Mouse (Mus musculus) heart, postnatal 25 days (tissue): ENCODE measurements around the gene Cdr2l. TPM values are rescaled to one million over a fixed set of nuclear protein-coding genes. Genes with fewer than 3 reads are reported as not detected.
"Not testable (repeated sequence)": the region's sequence is repeated elsewhere in the genome, so short reads cannot be mapped to it uniquely, and the experiment has no call there.

Experiments used
- DNase-seq: peaks from one replicate; pipeline ENCODE4 v3.0.0; 2022; ENCODE audit warnings: low spot score
- intact Hi-C: fragments of 180-260 bp; cut with DNase I; formaldehyde crosslinking; loops from one replicate; pipeline ENCODE4 v1.15.1; 2025
- total RNA-seq, 2 experiments: library from RNA; stranded (reverse); gene quantifications; 2 replicates each; pipeline ENCODE4 v1.2.3; 2021

Cdr2l gene
- total RNA-seq, 2 experiments from 2014 or later, result 5.5 to 6.6 TPM

GRCm38 (mm10) chr11:115367395-115367944 is 14.2 kb upstream of the Cdr2l start, which contains the start of gene Hid1:
Gene Hid1, minus strand, starts transcription at chr11:115367756.
- intact Hi-C loops, result no loop called here
- peak; percentile 69 for DNase-seq

GRCm38 (mm10) chr11:115370368-115370767 is 11.3 kb upstream of the Cdr2l start:
- intact Hi-C loops, result no loop called here
- DNase-seq, result no peak

- no peak for DNase-seq
- intact Hi-C loops, result no loop called here
Measured at GRCm38 (mm10) chr11:115371354-115371753, 10.4 kb upstream of the Cdr2l start.

GRCm38 (mm10) chr11:115372015-115372414 is 9.7 kb upstream of the Cdr2l start:
- DNase-seq, result no peak
- intact Hi-C loops, result no loop called here

- no peak for DNase-seq
- intact Hi-C loops, result no loop called here
Measured at GRCm38 (mm10) chr11:115372737-115373136, 9.0 kb upstream of the Cdr2l start.

- intact Hi-C loops, result no loop called here
- DNase-seq, result peak; percentile 63
Measured at GRCm38 (mm10) chr11:115373805-115374694, 7.7 kb upstream of the Cdr2l start.

- intact Hi-C loops, result no loop called here
- DNase-seq, result no peak
Measured at GRCm38 (mm10) chr11:115374695-115375425, 6.9 kb upstream of the Cdr2l start.

- DNase-seq, result no peak
- intact Hi-C loops, result no loop called here
Measured at GRCm38 (mm10) chr11:115376722-115377121, 5.0 kb upstream of the Cdr2l start.

GRCm38 (mm10) chr11:115377254-115377653 is 4.5 kb upstream of the Cdr2l start:
- intact Hi-C loops, result no loop called here
- DNase-seq, result no peak

GRCm38 (mm10) chr11:115377854-115378253 is 3.9 kb upstream of the Cdr2l start:
- intact Hi-C loops, result no loop called here
- no peak for DNase-seq

- intact Hi-C loops, result no loop called here
Measured at GRCm38 (mm10) chr11:115381276-115381675, 440 bp upstream of the Cdr2l start.

GRCm38 (mm10) chr11:115382891-115383290 is 1.2 kb downstream of the Cdr2l start:
- DNase-seq, result no peak
- intact Hi-C loops, result no loop called here

More at GRCm38 (mm10) chr11:115381276-115381675, 440 bp upstream of the Cdr2l start:
- DNase-seq, result no peak

- DNase-seq, result no peak
- intact Hi-C loops, result no loop called here
Measured at GRCm38 (mm10) chr11:115383701-115384474, 2.2 kb downstream of the Cdr2l start.

- DNase-seq, result no peak
- intact Hi-C loops, result no loop called here
Measured at GRCm38 (mm10) chr11:115384587-115384986, 2.9 kb downstream of the Cdr2l start.

- intact Hi-C loops, DNase-seq: not testable (repeated sequence)
Measured at GRCm38 (mm10) chr11:115386859-115387258, 5.1 kb downstream of the Cdr2l start.

- intact Hi-C loops, result no loop called here
Measured at GRCm38 (mm10) chr11:115391358-115391757, 9.6 kb downstream of the Cdr2l start.

GRCm38 (mm10) chr11:115393721-115394325 is 12.1 kb downstream of the Cdr2l start:
- intact Hi-C loops, result no loop called here

More at GRCm38 (mm10) chr11:115391358-115391757, 9.6 kb downstream of the Cdr2l start:
- DNase-seq, result no peak

GRCm38 (mm10) chr11:115398085-115398484 is 16.4 kb downstream of the Cdr2l start:
- no peak for DNase-seq
- intact Hi-C loops, result no loop called here

More at GRCm38 (mm10) chr11:115393721-115394325, 12.1 kb downstream of the Cdr2l start:
- no peak for DNase-seq

- intact Hi-C loops, result no loop called here
- DNase-seq, result no peak
Measured at GRCm38 (mm10) chr11:115400126-115400525, 18.4 kb downstream of the Cdr2l start.
